Mouse (Mus musculus): ENCODE measurements around the gene Ncor2.

GRCm38 (mm10) chr5:125073896-125074295, 105.1 kb downstream of the Ncor2 start:
- TF ChIP-seq CTCF (IDR thresholded peaks at IDR 0.05; ENCODE audit: low read depth, low read length), result no peak
- no peak for TF ChIP-seq POLR2A (IDR thresholded peaks at IDR 0.05; ENCODE audit: extremely low read depth, insufficient read depth, low read length)
